Mouse (Mus musculus): ENCODE results near the gene Lst1.

DNA sequence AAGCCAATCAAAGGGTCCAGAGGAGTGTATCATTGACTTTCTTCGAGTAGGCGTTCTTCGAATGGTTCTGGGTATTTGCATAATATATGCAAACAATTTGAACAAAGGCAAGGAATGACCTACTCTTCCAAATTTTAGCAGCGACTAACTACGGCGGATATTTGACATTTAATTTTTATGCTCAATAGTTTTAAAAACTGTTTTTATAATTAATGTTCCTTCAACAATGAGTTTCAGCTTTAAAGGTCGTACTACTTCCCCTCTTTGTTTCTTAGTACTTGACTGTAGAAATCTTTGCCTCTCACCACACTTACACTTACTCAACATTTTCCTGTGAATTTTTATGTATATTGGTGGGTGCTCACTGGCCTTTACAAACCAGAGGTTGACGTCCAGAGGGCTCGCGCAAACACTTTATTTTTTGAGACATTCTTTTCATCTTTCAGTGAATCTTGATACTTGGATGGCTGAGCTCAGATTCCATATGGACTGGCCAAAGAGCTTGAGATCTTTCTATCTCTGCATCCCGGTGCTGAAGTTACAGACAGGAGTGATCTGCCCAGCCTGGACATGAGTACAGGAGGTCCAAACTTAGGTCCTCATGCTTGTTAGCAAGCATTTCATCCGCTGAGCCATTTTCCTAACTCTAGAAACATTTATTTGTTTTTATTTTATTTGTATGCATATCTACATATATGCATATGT, 22.6 kb downstream of the Lst1 start:
- TF ChIP-seq CTCF (IDR thresholded peaks at IDR 0.05; ENCODE audit: extremely low read depth, insufficient read depth, low read length): no peak
- TF ChIP-seq POLR2A (IDR thresholded peaks at IDR 0.05; ENCODE audit: extremely low read depth, insufficient read depth, low read length): no peak

Measured in cortical plate, adult 2 months (tissue).